Mouse (Mus musculus): ENCODE measurements around the gene Rras2. TPM values are rescaled to one million over a fixed set of nuclear protein-coding genes. Genes with fewer than 3 reads are reported as not detected.
A peak's percentile ranks its signal among the peaks of the same experiment; 100 is the strongest.

The Rras2 gene
- polyA plus RNA-seq, 1 experiment from 2014 or later: 24.7 TPM

DNA sequence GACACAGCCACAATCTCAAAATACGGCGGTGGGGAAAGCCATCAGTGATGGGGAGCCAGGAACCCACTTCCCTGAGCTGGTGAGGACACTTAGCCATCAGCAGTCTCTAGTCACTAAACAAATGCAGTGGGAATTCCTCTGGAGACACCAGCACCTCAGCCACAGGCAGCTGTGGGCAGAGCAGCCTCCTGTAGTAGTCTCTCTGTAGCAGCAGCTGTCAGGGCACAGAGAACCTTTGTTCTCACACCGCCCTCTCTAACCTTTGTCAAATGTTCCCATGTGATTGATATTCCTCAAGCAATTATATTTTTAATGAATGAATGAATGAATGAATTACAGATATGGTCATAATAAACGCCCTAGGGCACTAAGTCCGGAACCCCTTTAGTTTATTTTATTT is 46.2 kb downstream of the Rras2 start:
- WGBS: 81% methylated on average over 5 of the region's 5 CpGs
- Histone ChIP-seq H3K9ac (ENCODE audit: low read depth, low read length) (no peak overlapping the region), H3K36me3 (ENCODE audit: control insufficient read depth, insufficient read depth, low read length) (no peaks in the 10 kb centered on the region), H3K9me3 (replicated peaks; ENCODE audit: control insufficient read depth, low read length, poor library complexity, severe bottlenecking) (no peaks in the 10 kb centered on the region), H3K4me1 (ENCODE audit: control insufficient read depth, insufficient read depth, low read length) (peaks cover 10% of the 10 kb centered on the region), H3K27ac (ENCODE audit: low read length) (no peak overlapping the region), H3K4me3 (ENCODE audit: low read depth, low read length) (no peak overlapping the region), H3K4me2 (ENCODE audit: low read length) (no peak overlapping the region), H3K27me3 (ENCODE audit: control insufficient read depth, insufficient read depth, low read depth, low read length) (no peaks in the 10 kb centered on the region)
- no peak for ATAC-seq

DNA sequence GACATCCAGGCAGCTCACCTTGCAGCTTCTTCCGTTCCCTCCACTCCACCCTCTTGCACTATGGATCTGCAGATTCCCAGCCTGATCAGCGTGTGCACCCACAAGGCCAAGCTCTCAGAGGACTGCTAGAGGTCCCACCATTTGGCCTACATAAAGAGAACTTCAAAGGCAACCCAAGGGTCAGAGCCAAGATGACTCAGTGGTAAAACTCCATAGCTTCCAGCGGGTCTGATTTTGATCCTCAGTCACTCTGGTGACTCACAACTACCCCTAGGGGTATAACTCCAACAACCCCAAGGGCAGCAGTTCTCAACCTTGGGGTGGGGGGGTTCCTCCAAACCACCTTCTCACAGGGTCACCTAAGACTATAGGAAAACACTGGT is 47.1 kb downstream of the Rras2 start:
- 82% methylated on average over 3 of the region's 3 CpGs for WGBS
- H3K4me3 ChIP-seq (ENCODE audit: low read depth, low read length): no peak overlapping the region
- no peaks in the 10 kb centered on the region for H3K36me3 ChIP-seq (ENCODE audit: control insufficient read depth, insufficient read depth, low read length)
- no peaks in the 10 kb centered on the region for H3K9me3 ChIP-seq (replicated peaks; ENCODE audit: control insufficient read depth, low read length, poor library complexity, severe bottlenecking)
- peaks cover 15% of the 10 kb centered on the region for H3K4me1 ChIP-seq (ENCODE audit: control insufficient read depth, insufficient read depth, low read length)
- H3K9ac ChIP-seq (ENCODE audit: low read depth, low read length): no peak overlapping the region
- H3K4me2 ChIP-seq (ENCODE audit: low read length): no peak overlapping the region
- H3K27me3 ChIP-seq (ENCODE audit: control insufficient read depth, insufficient read depth, low read depth, low read length): no peaks in the 10 kb centered on the region
- no peak for ATAC-seq
- no peak overlapping the region for H3K27ac ChIP-seq (ENCODE audit: low read length)

DNA sequence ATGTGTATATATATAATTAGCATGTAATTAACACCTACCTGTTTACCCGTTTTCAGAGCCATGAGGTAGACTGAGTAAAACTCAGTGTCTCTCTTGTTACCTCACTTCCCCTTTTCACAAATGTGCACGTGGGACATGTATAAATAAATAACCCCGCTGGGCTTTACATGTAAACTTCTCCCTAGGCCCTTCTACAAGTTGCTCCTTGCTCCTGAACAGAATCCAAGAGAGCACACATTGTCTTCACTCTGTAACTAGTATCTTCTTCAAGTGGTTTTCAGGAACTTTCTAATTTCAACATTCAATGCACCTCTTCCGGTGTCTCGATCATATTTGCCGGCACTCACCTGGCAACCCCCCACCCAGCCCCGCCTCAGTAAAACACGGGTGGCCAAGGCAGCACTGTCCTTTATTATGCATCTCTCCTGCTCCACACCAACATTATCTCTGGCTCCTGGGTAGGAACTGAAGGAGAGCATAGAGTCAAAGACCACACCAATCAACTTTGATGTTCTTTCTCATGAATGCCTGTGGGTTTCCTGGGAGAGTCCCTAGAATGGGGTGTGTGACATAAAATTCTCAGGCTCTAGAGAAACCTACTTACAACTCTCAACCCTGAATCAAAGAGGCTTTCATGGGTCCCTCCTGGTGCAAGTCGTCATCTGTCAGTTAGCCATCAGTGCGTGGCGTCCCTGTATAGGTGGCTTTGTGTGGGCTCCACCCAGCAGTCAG is 47.7 kb downstream of the Rras2 start:
- H3K36me3 ChIP-seq (ENCODE audit: control insufficient read depth, insufficient read depth, low read length): no peaks in the 10 kb centered on the region
- no peaks in the 10 kb centered on the region for H3K9me3 ChIP-seq (replicated peaks; ENCODE audit: control insufficient read depth, low read length, poor library complexity, severe bottlenecking)
- WGBS: 88% methylated on average over 11 of the region's 11 CpGs
- H3K27me3 ChIP-seq (ENCODE audit: control insufficient read depth, insufficient read depth, low read depth, low read length): no peaks in the 10 kb centered on the region
- H3K4me2 ChIP-seq (ENCODE audit: low read length): no peak overlapping the region
- no peak overlapping the region for H3K27ac ChIP-seq (ENCODE audit: low read length)
- no peak overlapping the region for H3K9ac ChIP-seq (ENCODE audit: low read depth, low read length)
- no peak overlapping the region for H3K4me3 ChIP-seq (ENCODE audit: low read depth, low read length)
- peaks cover 15% of the 10 kb centered on the region for H3K4me1 ChIP-seq (ENCODE audit: control insufficient read depth, insufficient read depth, low read length)
- no peak for ATAC-seq

DNA sequence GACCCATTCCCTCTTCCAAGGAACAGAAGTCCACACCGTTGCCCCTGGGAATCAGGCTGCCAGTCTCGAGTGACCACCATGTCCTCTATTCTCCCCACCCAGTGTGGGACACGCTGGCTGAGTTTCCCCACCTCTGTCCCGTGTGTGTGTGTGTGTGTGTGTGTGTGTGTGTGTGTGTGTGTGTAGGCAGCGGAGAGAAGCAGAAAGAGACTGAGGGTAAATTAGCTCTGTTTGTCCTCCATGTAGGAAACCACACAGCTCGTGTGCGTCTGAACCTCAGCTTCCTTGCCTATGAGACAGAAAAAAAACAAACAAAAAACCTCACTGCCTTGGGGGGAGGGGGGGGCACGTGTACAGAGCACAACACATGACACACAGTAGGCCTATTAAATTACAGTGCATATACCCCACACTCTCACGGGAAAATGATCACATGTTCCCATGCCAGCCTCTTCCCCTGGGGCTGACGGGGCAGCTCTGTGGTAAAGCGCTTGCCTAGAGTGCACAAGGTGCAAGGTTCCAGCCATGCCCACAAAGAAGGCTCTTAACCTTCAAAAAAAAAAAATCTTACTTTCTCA is 48.5 kb downstream of the Rras2 start:
- no peaks in the 10 kb centered on the region for H3K27me3 ChIP-seq (ENCODE audit: control insufficient read depth, insufficient read depth, low read depth, low read length)
- H3K4me2 ChIP-seq (ENCODE audit: low read length): no peak overlapping the region
- no peaks in the 10 kb centered on the region for H3K9me3 ChIP-seq (replicated peaks; ENCODE audit: control insufficient read depth, low read length, poor library complexity, severe bottlenecking)
- H3K4me1 ChIP-seq (ENCODE audit: control insufficient read depth, insufficient read depth, low read length): peaks cover 15% of the 10 kb centered on the region
- 79% methylated on average over 11 of the region's 11 CpGs for WGBS
- H3K4me3 ChIP-seq (ENCODE audit: low read depth, low read length): no peak overlapping the region
- no peak overlapping the region for H3K9ac ChIP-seq (ENCODE audit: low read depth, low read length)
- H3K36me3 ChIP-seq (ENCODE audit: control insufficient read depth, insufficient read depth, low read length): no peaks in the 10 kb centered on the region
- no peak for ATAC-seq
- H3K27ac ChIP-seq (ENCODE audit: low read length): no peak overlapping the region

DNA sequence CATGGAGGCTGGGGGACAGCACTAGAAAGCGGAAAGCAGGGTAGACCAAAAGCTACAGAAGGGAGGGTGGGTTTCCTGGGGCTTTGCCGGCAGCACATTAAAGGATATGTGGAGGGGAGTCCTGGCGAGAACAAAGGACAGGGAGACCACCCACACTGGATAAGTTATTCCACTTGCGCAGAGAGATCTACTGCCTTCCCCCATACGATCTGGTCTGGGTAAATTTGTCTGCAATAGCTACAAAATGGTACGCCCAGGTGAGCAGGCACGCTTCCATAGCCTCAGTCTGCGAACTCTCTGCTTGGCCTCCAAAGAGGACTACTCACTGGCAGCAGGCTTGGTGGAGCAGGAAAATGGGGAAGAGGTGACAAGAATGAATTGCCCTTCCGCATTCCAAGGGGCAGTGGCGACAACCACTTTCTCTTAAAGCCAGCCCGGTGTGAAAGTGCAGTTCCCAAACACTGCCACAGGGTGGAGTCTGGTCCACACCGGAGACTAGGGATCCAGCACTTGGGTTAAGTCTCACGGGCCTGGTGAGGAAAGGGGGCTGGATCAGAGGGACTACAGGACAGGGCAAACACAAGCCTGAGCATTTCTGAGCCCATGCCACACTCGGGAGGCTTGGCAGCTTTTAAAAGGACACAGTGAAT is 50.9 kb downstream of the Rras2 start:
- Histone ChIP-seq H3K4me2 (ENCODE audit: low read length) (peak overlapping the region; percentile 57), H3K27ac (ENCODE audit: low read length) (no peak overlapping the region), H3K27me3 (ENCODE audit: control insufficient read depth, insufficient read depth, low read depth, low read length) (no peaks in the 10 kb centered on the region), H3K9ac (ENCODE audit: low read depth, low read length) (peak overlapping the region; percentile 54), H3K4me3 (ENCODE audit: low read depth, low read length) (peak overlapping the region; percentile 30), H3K36me3 (ENCODE audit: control insufficient read depth, insufficient read depth, low read length) (no peaks in the 10 kb centered on the region), H3K4me1 (ENCODE audit: control insufficient read depth, insufficient read depth, low read length) (peaks cover 9% of the 10 kb centered on the region), H3K9me3 (replicated peaks; ENCODE audit: control insufficient read depth, low read length, poor library complexity, severe bottlenecking) (no peaks in the 10 kb centered on the region)
- ATAC-seq: peak; percentile 71
- WGBS: 6% methylated on average over 14 of the region's 14 CpGs

DNA sequence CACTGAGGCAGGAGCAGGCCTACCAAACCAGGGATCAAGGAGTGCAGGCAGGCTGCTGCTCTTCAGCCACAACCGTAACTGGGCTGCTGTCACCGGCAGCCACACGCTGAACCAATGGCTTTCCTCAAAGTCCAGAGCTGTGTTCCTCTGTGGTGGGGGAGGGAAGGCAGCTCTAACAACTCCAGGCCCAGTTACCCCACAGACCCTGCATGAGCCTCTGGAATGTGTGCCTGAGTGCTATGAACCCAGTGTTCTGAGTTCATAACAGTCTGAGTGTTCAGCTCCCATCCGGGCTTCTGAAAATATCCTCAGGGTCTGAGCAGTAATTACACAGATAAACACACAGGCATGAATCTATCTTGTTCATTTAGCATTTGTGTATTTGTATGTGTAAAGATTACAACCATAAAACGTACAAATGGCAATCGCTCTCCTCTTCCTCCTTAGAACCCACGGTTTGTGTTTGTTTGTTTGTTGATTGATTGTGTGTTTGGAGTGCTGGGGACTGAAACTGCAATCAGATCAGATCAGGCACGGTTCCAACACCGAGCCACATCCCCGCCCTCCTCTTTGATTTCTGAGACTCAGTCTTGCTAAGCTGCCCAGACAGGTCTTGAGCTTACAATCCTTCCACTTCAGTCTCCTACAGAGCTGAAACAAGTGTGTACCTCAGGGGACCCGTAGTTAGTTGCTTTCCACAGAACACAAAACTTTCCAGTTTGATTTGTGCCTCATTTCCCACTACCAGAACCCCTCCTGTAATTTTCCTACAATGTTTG is 52.0 kb downstream of the Rras2 start:
- Histone ChIP-seq H3K27me3 (ENCODE audit: control insufficient read depth, insufficient read depth, low read depth, low read length) (no peaks in the 10 kb centered on the region), H3K9me3 (replicated peaks; ENCODE audit: control insufficient read depth, low read length, poor library complexity, severe bottlenecking) (no peaks in the 10 kb centered on the region), H3K4me3 (ENCODE audit: low read depth, low read length) (no peak overlapping the region), H3K36me3 (ENCODE audit: control insufficient read depth, insufficient read depth, low read length) (no peaks in the 10 kb centered on the region), H3K9ac (ENCODE audit: low read depth, low read length) (peak overlapping the region; percentile 25; the same call in 1 of the 2 replicates), H3K4me1 (ENCODE audit: control insufficient read depth, insufficient read depth, low read length) (peaks cover 9% of the 10 kb centered on the region), H3K4me2 (ENCODE audit: low read length) (no peak overlapping the region), H3K27ac (ENCODE audit: low read length) (no peak overlapping the region)
- ATAC-seq: no peak
- WGBS: 29% methylated on average over 11 of the region's 11 CpGs

DNA sequence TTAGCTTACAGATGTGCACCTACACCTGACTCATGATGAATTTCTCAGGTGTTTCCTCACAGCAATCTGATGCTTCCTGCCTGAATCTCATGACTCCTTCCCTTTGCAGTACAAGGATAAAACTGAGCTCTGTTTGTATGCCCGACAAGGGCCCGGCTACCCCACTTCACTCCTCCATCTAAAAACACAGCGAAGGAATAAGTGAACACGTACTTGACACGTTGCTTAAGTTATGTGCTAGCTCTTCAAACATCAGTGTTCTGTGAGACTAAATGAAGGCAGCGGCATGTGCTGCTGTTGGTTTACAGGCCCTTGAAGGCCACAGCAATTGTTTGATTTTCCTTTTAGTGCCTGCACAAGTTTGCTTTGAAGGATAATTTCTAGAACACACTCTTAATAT is 53.6 kb downstream of the Rras2 start:
- 87% methylated on average over 6 of the region's 6 CpGs for WGBS

DNA sequence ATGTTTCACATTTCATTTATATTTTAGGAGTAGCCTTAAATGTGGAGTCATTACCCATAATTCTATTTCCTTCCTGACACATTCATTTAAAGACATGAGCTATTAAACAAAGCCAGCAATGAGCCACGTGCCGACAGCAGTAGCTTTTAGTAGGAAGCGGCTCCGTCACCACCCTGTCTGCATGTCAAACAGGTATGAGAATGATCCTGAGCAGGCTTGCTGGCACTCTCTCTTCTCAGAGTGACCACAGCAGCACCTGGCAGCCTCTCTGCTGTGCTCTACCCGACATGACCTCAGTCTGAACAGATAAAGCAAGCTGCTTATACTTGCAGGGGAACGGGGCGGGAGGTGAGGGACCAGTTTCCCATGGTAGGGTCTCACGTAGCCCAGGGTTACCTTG is 54.0 kb downstream of the Rras2 start:
- WGBS: 69% methylated on average over 8 of the region's 8 CpGs
- H3K4me3 ChIP-seq (ENCODE audit: low read depth, low read length): no peak overlapping the region
- ATAC-seq: no peak

More for the DNA sequence above, 53.6 kb downstream of the Rras2 start:
- H3K36me3 ChIP-seq (ENCODE audit: control insufficient read depth, insufficient read depth, low read length): no peaks in the 10 kb centered on the region
- H3K4me2 ChIP-seq (ENCODE audit: low read length): no peak overlapping the region
- no peak overlapping the region for H3K9ac ChIP-seq (ENCODE audit: low read depth, low read length)
- H3K9me3 ChIP-seq (replicated peaks; ENCODE audit: control insufficient read depth, low read length, poor library complexity, severe bottlenecking): no peaks in the 10 kb centered on the region
- H3K4me1 ChIP-seq (ENCODE audit: control insufficient read depth, insufficient read depth, low read length): peaks cover 11% of the 10 kb centered on the region
- no peak for ATAC-seq
- no peaks in the 10 kb centered on the region for H3K27me3 ChIP-seq (ENCODE audit: control insufficient read depth, insufficient read depth, low read depth, low read length)
- no peak overlapping the region for H3K27ac ChIP-seq (ENCODE audit: low read length)
- H3K4me3 ChIP-seq (ENCODE audit: low read depth, low read length): no peak overlapping the region

More for the DNA sequence above, 54.0 kb downstream of the Rras2 start:
- no peaks in the 10 kb centered on the region for H3K9me3 ChIP-seq (replicated peaks; ENCODE audit: control insufficient read depth, low read length, poor library complexity, severe bottlenecking)
- H3K27me3 ChIP-seq (ENCODE audit: control insufficient read depth, insufficient read depth, low read depth, low read length): no peaks in the 10 kb centered on the region
- H3K27ac ChIP-seq (ENCODE audit: low read length): no peak overlapping the region
- no peaks in the 10 kb centered on the region for H3K36me3 ChIP-seq (ENCODE audit: control insufficient read depth, insufficient read depth, low read length)
- no peak overlapping the region for H3K4me2 ChIP-seq (ENCODE audit: low read length)
- H3K9ac ChIP-seq (ENCODE audit: low read depth, low read length): no peak overlapping the region
- peaks cover 11% of the 10 kb centered on the region for H3K4me1 ChIP-seq (ENCODE audit: control insufficient read depth, insufficient read depth, low read length)
